Mouse (Mus musculus) spleen, adult 2 months (tissue): ENCODE measurements around the gene Zfp622. TPM values are rescaled to one million over a fixed set of nuclear protein-coding genes. Genes with fewer than 3 reads are reported as not detected.
"Not testable (repeated sequence)": the region's sequence is repeated elsewhere in the genome, so short reads cannot be mapped to it uniquely, and the experiment has no call there.

Experiments used
- DNase-seq, 2 experiments: peaks; one replicate each; pipeline versions ENCODE4 v3.0.0 to v3.0.0-alpha.2; 2012 to 2021; ENCODE audit warnings: low spot score in 2 of 2, low read depth in 1 of 2
- H3K27ac ChIP-seq: fragments of 200-500 bp; 2 replicates; pipeline ENCODE4 v1.5.1; 2012; ENCODE audit warnings: low read length, inconsistent platforms; ENCODE audit not compliant: insufficient read depth
- H3K27me3 ChIP-seq: fragments of 200-500 bp; 2 replicates; pipeline ENCODE4 v1.6.1; 2012; ENCODE audit warnings: mild to moderate bottlenecking, moderate library complexity, low read length, inconsistent platforms; ENCODE audit not compliant: control insufficient read depth, insufficient read depth
- H3K36me3 ChIP-seq: fragments of 200-500 bp; 2 replicates; pipeline ENCODE4 v1.6.1; 2012; ENCODE audit warnings: mild to moderate bottlenecking, low read length, inconsistent platforms; ENCODE audit not compliant: control insufficient read depth, insufficient read depth
- H3K4me1 ChIP-seq: fragments of 200-500 bp; 2 replicates; pipeline ENCODE4 v1.6.1; 2011; ENCODE audit warnings: inconsistent platforms; ENCODE audit not compliant: control insufficient read depth, insufficient read depth, insufficient read length
- H3K4me3 ChIP-seq: fragments of 200-500 bp; 2 replicates; pipeline ENCODE4 v1.5.1; 2011; ENCODE audit warnings: mild to moderate bottlenecking, inconsistent platforms; ENCODE audit not compliant: insufficient read depth, insufficient read length; ENCODE audit errors: extremely low read depth
- CTCF ChIP-seq: fragments of 200-500 bp; IDR thresholded peaks from 2 replicates; pipeline ENCODE4 v1.5.1; 2011; ENCODE audit warnings: mild to moderate bottlenecking, inconsistent platforms; ENCODE audit not compliant: insufficient read depth, insufficient read length, insufficient replicate concordance; ENCODE audit errors: extremely low read depth
- POLR2A ChIP-seq: fragments of 200-500 bp; IDR thresholded peaks from 2 replicates; pipeline ENCODE4 v1.6.1; 2011; ENCODE audit warnings: low read depth, low read length, inconsistent platforms
- WGBS: fragments of 180-500 bp; shearing (Covaris S2); methylation state at CpG from one replicate; pipeline ENCODE4 v1.1.7; 2018; 5-methylcytosine and 5-hydroxymethylcytosine counted together
- polyA plus RNA-seq: library from polyadenylated mRNA; depleted of rRNA; stranded (reverse); fragments of >200 nt; gene quantifications from 2 replicates; pipeline ENCODE4 v1.2.3, GENCODE M21; 2012

The Zfp622 gene
- polyA plus RNA-seq, 1 experiment, result 15.8 TPM

GRCm38 (mm10) chr15:25972758-25973157 lies 11.4 kb upstream of the Zfp622 start:
- TF ChIP-seq CTCF (no peak), POLR2A (no peak)
- Histone ChIP-seq H3K27ac (no peak overlapping the region), H3K4me1 (no peaks in the 10 kb centered on the region), H3K27me3 (no peaks in the 10 kb centered on the region), H3K4me3 (no peak overlapping the region), H3K36me3 (peaks cover 10% of the 10 kb centered on the region)
- WGBS, result 86% methylated on average over 5 of the region's 5 CpGs
- DNase-seq, result no peak

- Histone ChIP-seq H3K4me1 (no peaks in the 10 kb centered on the region), H3K36me3 (peaks cover 8% of the 10 kb centered on the region), H3K27me3 (no peaks in the 10 kb centered on the region), H3K27ac (no peak overlapping the region), H3K4me3 (no peak overlapping the region)
- WGBS, result 89% methylated on average over 4 of the region's 4 CpGs
- DNase-seq, result no peak
- TF ChIP-seq CTCF (no peak), POLR2A (no peak)
These were observed 9.8 kb upstream of the Zfp622 start for GRCm38 (mm10) chr15:25974352-25974751.

GRCm38 (mm10) chr15:25975810-25976209 lies 8.4 kb upstream of the Zfp622 start:
- TF ChIP-seq POLR2A, result no peak
- no peak for TF ChIP-seq CTCF
- 94% methylated on average over 6 of the region's 6 CpGs for WGBS
- no peaks in the 10 kb centered on the region for H3K4me1 ChIP-seq
- no peak for DNase-seq
- H3K27ac ChIP-seq, result no peak overlapping the region
- H3K36me3 ChIP-seq, result peaks cover 5% of the 10 kb centered on the region
- no peak overlapping the region for H3K4me3 ChIP-seq
- H3K27me3 ChIP-seq, result no peaks in the 10 kb centered on the region

GRCm38 (mm10) chr15:25983614-25984013 lies 552 bp upstream of the Zfp622 start:
- 17% methylated on average over 6 of the region's 6 CpGs for whole genome bisulfite sequencing
- not testable (repeated sequence) for H3K4me1 ChIP-seq, H3K27me3 ChIP-seq, H3K36me3 ChIP-seq, DNase-seq
- Histone ChIP-seq H3K4me3 (peak overlapping the region; percentile 69), H3K27ac (peak overlapping the region; percentile 66)

- 1% methylated on average over 70 of the region's 71 CpGs for WGBS
- peak in 1 of 2 experiments; percentile 18 for DNase-seq
- TF ChIP-seq CTCF (no peak), POLR2A (no peak)
- Histone ChIP-seq H3K27ac (peak overlapping the region; percentile 92), H3K36me3 (peaks cover 13% of the 10 kb centered on the region), H3K27me3 (no peaks in the 10 kb centered on the region), H3K4me1 (0 out of 2 replicates have a peak, but pooled peaks cover 5% of the 10 kb centered on the region), H3K4me3 (peak overlapping the region; percentile 86)
These were observed 747 bp downstream of the Zfp622 start for GRCm38 (mm10) chr15:25984734-25985492.

GRCm38 (mm10) chr15:25992992-25993727 lies 9.0 kb downstream of the Zfp622 start:
- DNase-seq, result peak; percentile 35 to 44
- 58% methylated on average over 8 of the region's 8 CpGs for WGBS
- Histone ChIP-seq H3K4me3 (no peak overlapping the region), H3K27ac (no peak overlapping the region), H3K27me3 (no peaks in the 10 kb centered on the region), H3K4me1 (no peaks in the 10 kb centered on the region), H3K36me3 (peaks cover 42% of the 10 kb centered on the region)
- no peak for TF ChIP-seq POLR2A
- no peak; the same call in 1 of the 2 replicates for TF ChIP-seq CTCF

- Histone ChIP-seq H3K36me3 (peaks cover 36% of the 10 kb centered on the region), H3K4me1 (no peaks in the 10 kb centered on the region), H3K4me3 (no peak overlapping the region), H3K27ac (no peak overlapping the region), H3K27me3 (no peaks in the 10 kb centered on the region)
- TF ChIP-seq POLR2A (no peak), CTCF (no peak)
- 66% methylated on average over 2 of the region's 2 CpGs for WGBS
- no peak for DNase-seq
These were observed 11.4 kb downstream of the Zfp622 start for GRCm38 (mm10) chr15:25995521-25995920.

GRCm38 (mm10) chr15:25999545-25999944 lies 15.4 kb downstream of the Zfp622 start:
- peaks cover 24% of the 10 kb centered on the region for H3K36me3 ChIP-seq
- DNase-seq, H3K4me1 ChIP-seq, H3K4me3 ChIP-seq, H3K27ac ChIP-seq, H3K27me3 ChIP-seq: not testable (repeated sequence)
- WGBS, result 89% methylated on average over 5 of the region's 5 CpGs
